ENCODE assay signal across 7 mouse cellular contexts in genomic region chr11:103080323-103081091, GRCm38 (mm10). TPM values are rescaled to one million over a fixed set of nuclear protein-coding genes. Genes with fewer than 3 reads are reported as not detected.
DNase-seq lines count a peak whose midpoint lies in the region; ATAC-seq lines count a peak whose summit lies in the region.

No protein-coding gene starts in this region.

- H3K4me3 ChIP-seq in lung, embryonic 16.5 days (ENCODE audit: low read length): peak overlapping the region; percentile 34
- peak overlapping the region; percentile 50 for H3K4me3 ChIP-seq in embryonic facial prominence, embryonic 10.5 days
- peak overlapping the region; percentile 29 for H3K4me3 ChIP-seq in hindbrain, embryonic 15.5 days
- H3K4me3 ChIP-seq in midbrain, embryonic 13.5 days (replicated peaks): peak overlapping the region; percentile 28

- H3K4me1 ChIP-seq in lung, embryonic 16.5 days (replicated peaks; ENCODE audit: control insufficient read depth, insufficient read depth, low read length): peaks cover 7% of the 10 kb centered on the region
- peaks cover 13% of the 10 kb centered on the region for H3K4me1 ChIP-seq in embryonic facial prominence, embryonic 10.5 days
- peaks cover 10% of the 10 kb centered on the region for H3K4me1 ChIP-seq in hindbrain, embryonic 15.5 days (replicated peaks)
- H3K4me1 ChIP-seq in midbrain, embryonic 13.5 days (replicated peaks): peaks cover 13% of the 10 kb centered on the region

- no peaks in the 10 kb centered on the region for H3K9me3 ChIP-seq in lung, embryonic 16.5 days (ENCODE audit: control insufficient read depth, low read length)
- H3K9me3 ChIP-seq in embryonic facial prominence, embryonic 10.5 days: no peaks in the 10 kb centered on the region
- H3K9me3 ChIP-seq in hindbrain, embryonic 15.5 days: no peaks in the 10 kb centered on the region
- no peaks in the 10 kb centered on the region for H3K9me3 ChIP-seq in midbrain, embryonic 13.5 days

- H3K36me3 ChIP-seq in lung, embryonic 16.5 days (ENCODE audit: control insufficient read depth, insufficient read depth, low read length): no peaks in the 10 kb centered on the region
- no peaks in the 10 kb centered on the region for H3K36me3 ChIP-seq in embryonic facial prominence, embryonic 10.5 days (replicated peaks)
- H3K36me3 ChIP-seq in hindbrain, embryonic 15.5 days: no peaks in the 10 kb centered on the region
- H3K36me3 ChIP-seq in midbrain, embryonic 13.5 days: no peaks in the 10 kb centered on the region

- H3K27me3 ChIP-seq in lung, embryonic 16.5 days (ENCODE audit: control insufficient read depth, insufficient read depth, low read depth, low read length): peaks cover 17% of the 10 kb centered on the region
- peaks cover 59% of the 10 kb centered on the region for H3K27me3 ChIP-seq in embryonic facial prominence, embryonic 10.5 days (replicated peaks; ENCODE audit: low read depth, poor library complexity, severe bottlenecking)
- H3K27me3 ChIP-seq in hindbrain, embryonic 15.5 days: peaks cover 28% of the 10 kb centered on the region
- peaks cover 47% of the 10 kb centered on the region for H3K27me3 ChIP-seq in midbrain, embryonic 13.5 days

- peak; percentile 61 for ATAC-seq in lung, embryonic 16.5 days (ENCODE audit: low read depth)
- peak; percentile 69; the same call in 1 of the 2 replicates for ATAC-seq in hindbrain, embryonic 15.5 days (ENCODE audit: low FRiP score, low read depth)
- peak; percentile 65 for ATAC-seq in midbrain, embryonic 13.5 days
- no peak for ATAC-seq in inflammation-experienced regulatory T-cells, adult 6 months

- 3% methylated on average over 43 of the region's 43 CpGs for WGBS in lung, embryonic 16.5 days
- WGBS in embryonic facial prominence, embryonic 10.5 days: 1% methylated on average over 43 of the region's 43 CpGs
- 1% methylated on average over 43 of the region's 43 CpGs for WGBS in hindbrain, embryonic 15.5 days
- 1% methylated on average over 41 of the region's 43 CpGs for WGBS in midbrain, embryonic 13.5 days

- peak overlapping the region; percentile 57 for H3K9ac ChIP-seq in lung, embryonic 16.5 days (ENCODE audit: low read length)
- H3K9ac ChIP-seq in hindbrain, embryonic 15.5 days: peak overlapping the region; percentile 11; the same call in 1 of the 2 replicates
- peak overlapping the region; percentile 33 for H3K9ac ChIP-seq in midbrain, embryonic 13.5 days (replicated peaks)

- H3K27ac ChIP-seq in lung, embryonic 16.5 days (ENCODE audit: low read length): no peak overlapping the region
- H3K27ac ChIP-seq in embryonic facial prominence, embryonic 10.5 days (replicated peaks): peak overlapping the region; percentile 61
- no peak overlapping the region for H3K27ac ChIP-seq in hindbrain, embryonic 15.5 days (replicated peaks)
- H3K27ac ChIP-seq in midbrain, embryonic 13.5 days: no peak overlapping the region

- H3K4me2 ChIP-seq in lung, embryonic 16.5 days (ENCODE audit: low read depth, low read length): peak overlapping the region; percentile 49
- peak overlapping the region; percentile 56 for H3K4me2 ChIP-seq in hindbrain, embryonic 15.5 days
- peak overlapping the region; percentile 55 for H3K4me2 ChIP-seq in midbrain, embryonic 13.5 days (replicated peaks)

- DNase-seq in lung, adult 18-20 months: no peak
- DNase-seq in embryonic facial prominence, embryonic 10.5 days (ENCODE audit: low spot score): peak; percentile 66
- no peak for DNase-seq in layer of hippocampus, adult 9-10 months (ENCODE audit: low spot score)

RNA-seq across cellular contexts. Expression of gene Plcd3, which starts 21.0 kb away (rescaled TPM):
- polyA plus RNA-seq in lung, embryonic 16.5 days (2015; fragmentation: Nextera tagmentation; extraction: Ambion mirVana): 3.1 and 3.3 TPM in 2 replicates
- polyA plus RNA-seq in embryonic facial prominence, embryonic 10.5 days (2016; fragmentation: Nextera tagmentation; extraction: Ambion mirVana): 1.7 and 2.6 TPM in 2 replicates
- 3.7 and 4.4 TPM in 2 replicates for polyA plus RNA-seq in hindbrain, embryonic 15.5 days (2015; fragmentation: Nextera tagmentation; extraction: Ambion mirVana)
- 0.99 and 1.1 TPM in 2 replicates for polyA plus RNA-seq in midbrain, embryonic 13.5 days (2015; fragmentation: Nextera tagmentation; extraction: Ambion mirVana)
- polyA plus RNA-seq in inflammation-experienced regulatory T-cells, adult 6 months (2017; shearing (Covaris generic)): not detected

RNA-seq across cellular contexts. Expression of gene Acbd4, which starts 21.0 kb away (rescaled TPM):
- 22.8 and 28.7 TPM in 2 replicates for polyA plus RNA-seq in lung, embryonic 16.5 days (2015; fragmentation: Nextera tagmentation; extraction: Ambion mirVana)
- polyA plus RNA-seq in embryonic facial prominence, embryonic 10.5 days (2016; fragmentation: Nextera tagmentation; extraction: Ambion mirVana): 6.3 and 10.1 TPM in 2 replicates
- polyA plus RNA-seq in hindbrain, embryonic 15.5 days (2015; fragmentation: Nextera tagmentation; extraction: Ambion mirVana): 11.1 and 13.3 TPM in 2 replicates
- 6.5 and 7.8 TPM in 2 replicates for polyA plus RNA-seq in midbrain, embryonic 13.5 days (2015; fragmentation: Nextera tagmentation; extraction: Ambion mirVana)
- polyA plus RNA-seq in inflammation-experienced regulatory T-cells, adult 6 months (2017; shearing (Covaris generic)): 10 to 100 TPM; 21.5 to 28.5 (median 25.4) TPM

RNA-seq across cellular contexts. Expression of gene Hexim1, which starts 35.5 kb away (rescaled TPM):
- 4.6 and 5.2 TPM in 2 replicates for polyA plus RNA-seq in lung, embryonic 16.5 days (2015; fragmentation: Nextera tagmentation; extraction: Ambion mirVana)
- 2.8 and 2.9 TPM in 2 replicates for polyA plus RNA-seq in embryonic facial prominence, embryonic 10.5 days (2016; fragmentation: Nextera tagmentation; extraction: Ambion mirVana)
- 3.7 and 3.9 TPM in 2 replicates for polyA plus RNA-seq in hindbrain, embryonic 15.5 days (2015; fragmentation: Nextera tagmentation; extraction: Ambion mirVana)
- polyA plus RNA-seq in midbrain, embryonic 13.5 days (2015; fragmentation: Nextera tagmentation; extraction: Ambion mirVana): 3.5 and 3.9 TPM in 2 replicates
- polyA plus RNA-seq in inflammation-experienced regulatory T-cells, adult 6 months (2017; shearing (Covaris generic)): 1 to 10 TPM; 3.0 to 3.7 (median 3.5) TPM

RNA-seq across cellular contexts. Expression of gene Hexim2, which starts 51.7 kb away (rescaled TPM):
- 8.7 and 10.1 TPM in 2 replicates for polyA plus RNA-seq in lung, embryonic 16.5 days (2015; fragmentation: Nextera tagmentation; extraction: Ambion mirVana)
- 8.4 and 10.9 TPM in 2 replicates for polyA plus RNA-seq in embryonic facial prominence, embryonic 10.5 days (2016; fragmentation: Nextera tagmentation; extraction: Ambion mirVana)
- 23.5 and 28.4 TPM in 2 replicates for polyA plus RNA-seq in hindbrain, embryonic 15.5 days (2015; fragmentation: Nextera tagmentation; extraction: Ambion mirVana)
- 18.8 and 20.0 TPM in 2 replicates for polyA plus RNA-seq in midbrain, embryonic 13.5 days (2015; fragmentation: Nextera tagmentation; extraction: Ambion mirVana)
- polyA plus RNA-seq in inflammation-experienced regulatory T-cells, adult 6 months (2017; shearing (Covaris generic)): 1 to 10 TPM in 2 of 3 experiments, under 1 TPM in 1; 0.44 to 2.1 (median 2.0) TPM

RNA-seq across cellular contexts. Expression of gene Dcakd, which starts 52.4 kb away (rescaled TPM):
- polyA plus RNA-seq in lung, embryonic 16.5 days (2015; fragmentation: Nextera tagmentation; extraction: Ambion mirVana): 140 and 161 TPM in 2 replicates
- polyA plus RNA-seq in embryonic facial prominence, embryonic 10.5 days (2016; fragmentation: Nextera tagmentation; extraction: Ambion mirVana): 304 and 308 TPM in 2 replicates
- 152 and 194 TPM in 2 replicates for polyA plus RNA-seq in hindbrain, embryonic 15.5 days (2015; fragmentation: Nextera tagmentation; extraction: Ambion mirVana)
- polyA plus RNA-seq in midbrain, embryonic 13.5 days (2015; fragmentation: Nextera tagmentation; extraction: Ambion mirVana): 177 and 178 TPM in 2 replicates
- 10 to 100 TPM; 19.9 to 27.5 (median 25.4) TPM for polyA plus RNA-seq in inflammation-experienced regulatory T-cells, adult 6 months (2017; shearing (Covaris generic))
